Mouse (Mus musculus) C2C12 (cell line): ENCODE measurements around the gene Rita1.

Source experiments
- CTCF ChIP-seq: IDR thresholded peaks from one replicate; pipeline ENCODE4 v1.5.1; 2011; ENCODE audit not compliant: control insufficient read depth, insufficient read depth, insufficient read length
- MAX ChIP-seq: IDR thresholded peaks from one replicate; pipeline ENCODE4 v1.6.1; 2011; ENCODE audit warnings: mild to moderate bottlenecking, control low read depth
- MYOD1 ChIP-seq: IDR thresholded peaks from one replicate; pipeline ENCODE4 v1.6.1; 2011; ENCODE audit warnings: low read depth; ENCODE audit not compliant: control insufficient read depth, insufficient read length
- USF1 ChIP-seq: IDR thresholded peaks from one replicate; pipeline ENCODE4 v1.6.1; 2011; ENCODE audit warnings: low read depth, mild to moderate bottlenecking, control low read depth, moderate library complexity

DNA sequence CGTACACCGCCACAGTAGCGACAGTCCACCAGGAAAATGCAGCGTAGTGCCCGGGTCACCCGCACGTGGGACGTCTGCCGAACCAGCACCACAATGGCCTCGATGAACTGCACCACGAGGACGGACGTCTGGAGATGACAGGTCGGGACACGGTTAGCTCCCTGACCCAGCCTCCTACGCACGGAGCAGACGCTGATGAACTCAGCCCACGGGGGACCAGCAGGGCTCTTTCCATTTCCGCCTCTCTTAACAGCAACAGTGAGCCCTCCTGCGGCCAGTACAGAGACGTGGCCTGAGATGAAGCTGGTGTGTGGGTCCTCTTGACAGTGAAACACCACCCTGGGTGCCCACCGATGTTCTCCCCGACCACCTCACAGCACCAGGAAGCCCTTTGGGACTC, 56.5 kb downstream of the Rita1 start:
- TF ChIP-seq CTCF = no peak
- TF ChIP-seq MAX = no peak
- no peak for TF ChIP-seq USF1
- no peak for TF ChIP-seq MYOD1
